Mouse (Mus musculus): Measurements from ENCODE around the gene Iqcn. TPM values are rescaled to one million over a fixed set of nuclear protein-coding genes. Genes with fewer than 3 reads are reported as not detected.
A peak's percentile ranks its signal among the peaks of the same experiment; 100 is the strongest.

Iqcn gene
- total RNA-seq (2021): 0.15 and 0.19 TPM in 2 replicates
- long read RNA-seq: 0 reads

- no peak for DNase-seq
Observed at GRCm38 (mm10) chr8:70703287-70703686, at the start of gene Iqcn. Gene Iqcn, plus strand, starts transcription at chr8:70703457.

- DNase-seq: no peak
Observed at GRCm38 (mm10) chr8:70654121-70654520, 49.1 kb upstream of the Iqcn start.

- DNase-seq: no peak
Observed at GRCm38 (mm10) chr8:70655469-70655868, 47.8 kb upstream of the Iqcn start.

GRCm38 (mm10) chr8:70656193-70656790 is 47.0 kb upstream of the Iqcn start:
- no peak for DNase-seq

GRCm38 (mm10) chr8:70657214-70657613 is 46.0 kb upstream of the Iqcn start:
- DNase-seq: no peak

GRCm38 (mm10) chr8:70657739-70658138 is 45.5 kb upstream of the Iqcn start:
- peak; percentile 52 for DNase-seq

- DNase-seq: no peak
Observed at GRCm38 (mm10) chr8:70658897-70659603, 44.2 kb upstream of the Iqcn start.

- peak; percentile 93 for DNase-seq
Observed at GRCm38 (mm10) chr8:70659604-70660272, 43.5 kb upstream of the Iqcn start.

GRCm38 (mm10) chr8:70660273-70660725 is 43.0 kb upstream of the Iqcn start, which contains the start of gene Pgpep1:
Gene Pgpep1, minus strand, starts transcription at chr8:70660388.
- no peak for DNase-seq

GRCm38 (mm10) chr8:70663691-70664090 is 39.6 kb upstream of the Iqcn start:
- no peak for DNase-seq

- DNase-seq: no peak
Observed at GRCm38 (mm10) chr8:70664631-70665030, 38.6 kb upstream of the Iqcn start.

- no peak for DNase-seq
Observed at GRCm38 (mm10) chr8:70665599-70665998, 37.7 kb upstream of the Iqcn start.

GRCm38 (mm10) chr8:70667071-70667470 is 36.2 kb upstream of the Iqcn start:
- no peak for DNase-seq

GRCm38 (mm10) chr8:70671615-70672324 is 31.5 kb upstream of the Iqcn start:
- DNase-seq: no peak

- DNase-seq: no peak
Observed at GRCm38 (mm10) chr8:70672325-70673078, 30.8 kb upstream of the Iqcn start.

- DNase-seq: peak; percentile 93
Observed at GRCm38 (mm10) chr8:70673079-70673856, 30.0 kb upstream of the Iqcn start, which contains the start of gene Lsm4. Gene Lsm4, plus strand, starts transcription at chr8:70673248.

GRCm38 (mm10) chr8:70674109-70674508 is 29.1 kb upstream of the Iqcn start:
- DNase-seq: no peak

- no peak for DNase-seq
Observed at GRCm38 (mm10) chr8:70674716-70675115, 28.5 kb upstream of the Iqcn start.

GRCm38 (mm10) chr8:70675336-70675735 is 27.9 kb upstream of the Iqcn start:
- DNase-seq: no peak

- DNase-seq: no peak
Observed at GRCm38 (mm10) chr8:70677451-70678080, 25.7 kb upstream of the Iqcn start.
